Mouse (Mus musculus): ENCODE measurements at regions not wholly inside any gene's neighbourhood (a gene's known extent, or its start where the extent isn't known, plus 50 kb on each side); places are given as distances from the start of the nearest gene placed in this dataset.
A peak's percentile ranks its signal among the peaks of the same experiment; 100 is the strongest.
"Not testable (repeated sequence)": the region's sequence is repeated elsewhere in the genome, so short reads cannot be mapped to it uniquely, and the experiment has no call there.

- H3K4me2 ChIP-seq; H3K4me1 ChIP-seq (replicated peaks); H3K27ac ChIP-seq; H3K27me3 ChIP-seq; H3K9me3 ChIP-seq (replicated peaks); DNase-seq; H3K4me3 ChIP-seq (replicated peaks); H3K36me3 ChIP-seq; ATAC-seq (ENCODE audit: low read depth); H3K9ac ChIP-seq: not testable (repeated sequence)
Measured at GRCm38 (mm10) chr13:12940911-12941310, 64.3 kb downstream of the Prl2c2 start.

DNA sequence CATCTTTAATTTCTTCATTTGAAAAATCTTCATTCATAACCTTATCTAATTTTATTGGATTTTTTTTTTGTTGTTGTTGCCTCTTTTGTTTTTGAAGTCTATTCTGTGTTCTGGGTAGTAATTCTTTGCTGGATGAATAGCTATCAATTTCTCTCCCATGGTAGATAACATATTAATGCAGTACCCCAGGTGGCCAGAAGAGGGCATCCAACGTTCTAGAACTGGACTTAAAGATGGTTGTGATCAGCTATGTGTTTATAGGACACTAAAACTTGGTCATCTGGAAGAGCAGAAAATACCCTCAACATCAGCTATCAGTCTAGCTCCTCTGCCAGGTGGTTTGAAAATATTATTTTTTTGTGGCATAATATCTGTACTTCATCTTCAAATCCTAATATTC lies 70.1 kb downstream of the Prl2c2 start:
- ATAC-seq (ENCODE audit: low read depth); DNase-seq: not testable (repeated sequence)
- WGBS (ENCODE audit: insufficient replicate concordance): 1% methylated on average over 1 of the region's 1 CpGs

DNA sequence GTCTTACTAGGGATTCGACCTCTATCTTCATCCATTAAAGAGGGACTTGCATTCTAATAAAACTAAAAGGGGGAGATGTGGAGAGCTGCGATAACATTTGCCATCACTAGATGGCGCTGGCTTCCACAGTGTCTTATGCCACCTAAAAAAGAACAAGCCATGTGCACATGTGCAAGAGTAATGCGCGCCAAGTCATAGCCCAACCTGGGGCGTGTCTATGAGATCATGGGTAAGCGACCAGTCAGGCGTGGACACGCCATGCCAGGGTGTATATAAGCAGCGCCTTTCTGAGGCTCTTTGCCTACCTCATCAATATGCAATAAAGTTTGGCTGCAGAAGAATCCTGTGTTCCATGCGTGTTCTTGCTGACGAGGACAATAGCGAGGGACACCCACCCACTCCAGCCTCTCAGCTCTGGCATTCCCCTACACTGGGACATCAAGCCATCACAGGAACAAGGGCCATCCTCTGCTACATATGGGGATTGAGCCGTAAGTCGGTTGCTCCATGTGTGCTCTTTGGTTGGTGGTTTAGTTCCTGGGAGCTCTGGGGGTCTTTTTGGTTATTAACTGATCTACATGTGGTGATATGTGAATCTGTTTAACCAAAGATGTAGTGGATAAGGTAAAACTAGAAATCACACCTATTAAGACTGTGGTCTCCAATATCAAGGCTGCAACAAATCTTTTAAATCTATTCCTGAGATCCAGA lies 73.1 kb downstream of the Prl2c2 start:
- H3K9me3 ChIP-seq (replicated peaks): peaks cover 49% of the 10 kb centered on the region
- not testable (repeated sequence) for H3K9ac ChIP-seq; ATAC-seq (ENCODE audit: low read depth); H3K4me3 ChIP-seq (replicated peaks); H3K4me2 ChIP-seq; DNase-seq; H3K27me3 ChIP-seq; H3K36me3 ChIP-seq; H3K27ac ChIP-seq; H3K4me1 ChIP-seq (replicated peaks)
- 71% methylated on average over 15 of the region's 15 CpGs for WGBS (ENCODE audit: insufficient replicate concordance)

More for the DNA sequence above, 70.1 kb downstream of the Prl2c2 start:
- H3K9ac ChIP-seq; H3K4me3 ChIP-seq (replicated peaks); H3K36me3 ChIP-seq; H3K27me3 ChIP-seq; H3K27ac ChIP-seq; H3K4me2 ChIP-seq; H3K4me1 ChIP-seq (replicated peaks): not testable (repeated sequence)
- peaks cover 27% of the 10 kb centered on the region for H3K9me3 ChIP-seq (replicated peaks)

GRCm38 (mm10) chr13:12930566-12930965 lies 74.6 kb downstream of the Prl2c2 start:
- Histone ChIP-seq H3K4me3 (replicated peaks) (no peak overlapping the region), H3K36me3 (no peaks in the 10 kb centered on the region), H3K4me2 (no peak overlapping the region), H3K4me1 (replicated peaks) (no peaks in the 10 kb centered on the region), H3K27me3 (no peaks in the 10 kb centered on the region), H3K9me3 (replicated peaks) (peaks cover 64% of the 10 kb centered on the region), H3K9ac (no peak overlapping the region), H3K27ac (no peak overlapping the region)
- ATAC-seq (ENCODE audit: low read depth) (no peak), DNase-seq (no peak)
- WGBS (ENCODE audit: insufficient replicate concordance): 63% methylated on average over 5 of the region's 5 CpGs

DNA sequence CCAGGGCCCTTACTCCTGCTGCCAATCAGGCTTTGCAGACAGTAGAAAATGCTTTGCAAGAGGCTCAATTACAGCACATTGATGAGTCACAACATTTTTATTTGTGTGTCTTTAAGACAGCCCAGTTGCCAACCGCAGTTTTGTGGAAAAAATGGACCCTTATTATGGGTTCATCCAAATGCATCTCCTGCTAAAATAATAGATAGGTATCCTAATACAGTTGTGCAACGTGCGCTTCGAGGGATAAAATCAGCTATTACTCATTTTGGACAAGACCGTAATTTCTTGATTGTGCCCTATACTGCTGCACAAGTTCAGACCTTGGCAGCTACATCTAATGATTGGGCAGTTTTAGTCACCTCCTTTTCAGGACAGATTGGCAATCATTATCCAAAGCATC lies 75.4 kb downstream of the Prl2c2 start:
- no peak for DNase-seq
- H3K9ac ChIP-seq: no peak overlapping the region
- H3K36me3 ChIP-seq: no peaks in the 10 kb centered on the region
- H3K4me2 ChIP-seq: no peak overlapping the region
- H3K9me3 ChIP-seq (replicated peaks): peaks cover 65% of the 10 kb centered on the region
- H3K4me1 ChIP-seq (replicated peaks): no peaks in the 10 kb centered on the region
- H3K27me3 ChIP-seq: no peaks in the 10 kb centered on the region
- H3K27ac ChIP-seq: no peak overlapping the region
- WGBS (ENCODE audit: insufficient replicate concordance): 73% methylated on average over 5 of the region's 5 CpGs
- no peak overlapping the region for H3K4me3 ChIP-seq (replicated peaks)
- no peak for ATAC-seq (ENCODE audit: low read depth)

- H3K27me3 ChIP-seq: no peaks in the 10 kb centered on the region
- DNase-seq (no peak), ATAC-seq (ENCODE audit: low read depth) (no peak)
- H3K9ac ChIP-seq: no peak overlapping the region
- WGBS (ENCODE audit: insufficient replicate concordance): 73% methylated on average over 15 of the region's 15 CpGs
- no peaks in the 10 kb centered on the region for H3K4me1 ChIP-seq (replicated peaks)
- H3K4me2 ChIP-seq: no peak overlapping the region
- H3K9me3 ChIP-seq (replicated peaks): peaks cover 65% of the 10 kb centered on the region
- H3K27ac ChIP-seq: no peak overlapping the region
- H3K4me3 ChIP-seq (replicated peaks): no peak overlapping the region
- H3K36me3 ChIP-seq: no peaks in the 10 kb centered on the region
Measured at GRCm38 (mm10) chr13:12927587-12928345, 77.4 kb downstream of the Prl2c2 start.

DNA sequence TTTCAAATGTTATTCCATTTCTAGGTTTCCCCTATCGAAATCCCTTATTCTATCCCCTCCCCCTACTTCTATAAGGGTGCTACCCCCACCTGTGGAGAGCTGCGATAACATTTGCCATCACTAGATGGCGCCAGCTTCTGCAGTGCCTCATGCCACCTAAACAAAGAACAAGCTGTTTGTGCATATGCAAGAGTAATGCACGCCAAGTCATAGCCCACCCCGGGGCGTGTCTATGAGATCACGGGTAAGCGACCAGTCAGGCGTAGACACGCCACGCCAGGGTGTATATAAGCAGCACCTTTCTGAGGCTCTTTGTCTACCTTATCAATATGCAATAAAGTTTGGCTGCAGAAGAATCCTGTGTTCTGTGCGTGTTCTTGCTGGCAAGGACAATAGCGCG lies 79.6 kb downstream of the Prl2c2 start:
- Histone ChIP-seq H3K4me1 (replicated peaks) (no peaks in the 10 kb centered on the region), H3K9ac (no peak overlapping the region), H3K4me2 (no peak overlapping the region), H3K27me3 (no peaks in the 10 kb centered on the region), H3K36me3 (no peaks in the 10 kb centered on the region), H3K9me3 (replicated peaks) (peaks cover 50% of the 10 kb centered on the region), H3K27ac (no peak overlapping the region), H3K4me3 (replicated peaks) (no peak overlapping the region)
- DNase-seq (no peak), ATAC-seq (ENCODE audit: low read depth) (peak; percentile 22; the same call in 1 of the 2 replicates)
- 76% methylated on average over 14 of the region's 14 CpGs for WGBS (ENCODE audit: insufficient replicate concordance)

- ATAC-seq (ENCODE audit: low read depth): no peak
- Histone ChIP-seq H3K27me3 (no peaks in the 10 kb centered on the region), H3K4me1 (replicated peaks) (no peaks in the 10 kb centered on the region), H3K9me3 (replicated peaks) (peaks cover 14% of the 10 kb centered on the region), H3K9ac (no peak overlapping the region), H3K27ac (no peak overlapping the region), H3K4me3 (replicated peaks) (no peak overlapping the region), H3K36me3 (no peaks in the 10 kb centered on the region), H3K4me2 (no peak overlapping the region)
- 61% methylated on average over 5 of the region's 5 CpGs for WGBS (ENCODE audit: insufficient replicate concordance)
- no peak for DNase-seq
Measured at GRCm38 (mm10) chr13:12912902-12913301, 92.3 kb downstream of the Prl2c2 start.

GRCm38 (mm10) chr13:12906151-12906550 lies 99.0 kb downstream of the Prl2c2 start:
- no peaks in the 10 kb centered on the region for H3K4me1 ChIP-seq (replicated peaks)
- H3K36me3 ChIP-seq: no peaks in the 10 kb centered on the region
- H3K4me2 ChIP-seq: no peak overlapping the region
- no peak overlapping the region for H3K4me3 ChIP-seq (replicated peaks)
- 0 out of 2 replicates have a peak, but pooled peaks cover 4% of the 10 kb centered on the region for H3K9me3 ChIP-seq (replicated peaks)
- H3K27me3 ChIP-seq: no peaks in the 10 kb centered on the region
- DNase-seq (no peak), ATAC-seq (ENCODE audit: low read depth) (no peak)
- no peak overlapping the region for H3K27ac ChIP-seq
- no peak overlapping the region for H3K9ac ChIP-seq

DNA sequence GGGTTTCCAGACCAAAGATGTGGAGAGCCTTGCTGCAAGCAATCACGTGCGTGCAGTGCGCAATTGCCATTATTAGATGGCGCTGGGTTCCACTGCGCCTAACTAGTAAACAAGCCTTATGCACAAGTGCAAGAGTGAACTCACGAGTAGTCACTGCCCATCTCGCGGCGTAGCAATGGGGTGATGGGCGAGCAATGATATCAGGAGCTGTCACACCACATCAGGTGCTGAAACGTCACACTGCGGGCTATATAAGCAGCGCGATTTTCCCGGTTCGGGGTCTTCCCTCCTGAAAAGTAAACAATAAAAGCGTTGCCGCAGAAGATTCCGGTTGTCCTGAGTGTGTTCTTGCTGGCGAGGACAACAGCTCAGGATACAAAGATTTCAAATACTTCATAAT lies 89.8 kb upstream of the Prl2c3 start:
- WGBS (ENCODE audit: insufficient replicate concordance): 73% methylated on average over 20 of the region's 20 CpGs
- not testable (repeated sequence) for H3K4me2 ChIP-seq; H3K27me3 ChIP-seq; H3K9me3 ChIP-seq (replicated peaks); H3K4me1 ChIP-seq (replicated peaks); H3K36me3 ChIP-seq; DNase-seq; H3K27ac ChIP-seq; H3K4me3 ChIP-seq (replicated peaks); H3K9ac ChIP-seq; ATAC-seq (ENCODE audit: low read depth)

- not testable (repeated sequence) for ATAC-seq (ENCODE audit: low read depth); DNase-seq; H3K4me1 ChIP-seq (replicated peaks); H3K27ac ChIP-seq; H3K27me3 ChIP-seq; H3K4me2 ChIP-seq; H3K4me3 ChIP-seq (replicated peaks); H3K9ac ChIP-seq; H3K36me3 ChIP-seq
- 60% methylated on average over 3 of the region's 3 CpGs for WGBS (ENCODE audit: insufficient replicate concordance)
- H3K9me3 ChIP-seq (replicated peaks): peaks cover 15% of the 10 kb centered on the region; the same call in 1 of the 2 replicates
Measured at GRCm38 (mm10) chr13:12879506-12879905, 79.6 kb upstream of the Prl2c3 start.

DNA sequence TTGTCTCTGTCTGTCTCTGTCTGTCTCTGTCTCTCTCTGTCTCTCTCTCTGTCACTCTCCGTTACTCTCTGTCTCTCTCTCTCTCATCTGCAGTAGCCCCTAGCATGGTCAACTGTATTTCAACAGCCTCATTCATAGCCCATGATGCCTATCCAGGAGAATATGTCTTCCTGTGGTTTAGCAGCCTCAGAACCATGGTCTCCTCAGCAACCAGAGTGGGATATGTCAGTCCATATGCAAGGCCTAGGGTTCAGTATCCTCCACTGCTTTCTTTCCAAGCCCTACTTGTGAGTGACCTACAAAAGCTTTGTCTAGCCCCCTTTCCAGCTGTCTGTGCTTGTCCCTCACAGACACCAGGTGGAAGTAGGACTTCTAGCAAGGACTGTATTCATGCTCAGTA lies 65.1 kb upstream of the Prl2c3 start:
- H3K27me3 ChIP-seq; H3K9ac ChIP-seq; H3K4me1 ChIP-seq (replicated peaks); H3K36me3 ChIP-seq; DNase-seq; H3K4me2 ChIP-seq; H3K4me3 ChIP-seq (replicated peaks); H3K27ac ChIP-seq: not testable (repeated sequence)
- peaks cover 22% of the 10 kb centered on the region for H3K9me3 ChIP-seq (replicated peaks)
- WGBS (ENCODE audit: insufficient replicate concordance): 65% methylated on average over 1 of the region's 1 CpGs
- ATAC-seq (ENCODE audit: low read depth): peak; percentile 41; the same call in 1 of the 2 replicates

Data from liver, embryonic 13.5 days (tissue).